Mouse (Mus musculus): ENCODE measurements around the gene Tsc1. TPM values are rescaled to one million over a fixed set of nuclear protein-coding genes. Genes with fewer than 3 reads are reported as not detected.

Gene Tsc1
- polyA plus RNA-seq, 1 experiment from 2014 or later = 11.1 TPM

DNA sequence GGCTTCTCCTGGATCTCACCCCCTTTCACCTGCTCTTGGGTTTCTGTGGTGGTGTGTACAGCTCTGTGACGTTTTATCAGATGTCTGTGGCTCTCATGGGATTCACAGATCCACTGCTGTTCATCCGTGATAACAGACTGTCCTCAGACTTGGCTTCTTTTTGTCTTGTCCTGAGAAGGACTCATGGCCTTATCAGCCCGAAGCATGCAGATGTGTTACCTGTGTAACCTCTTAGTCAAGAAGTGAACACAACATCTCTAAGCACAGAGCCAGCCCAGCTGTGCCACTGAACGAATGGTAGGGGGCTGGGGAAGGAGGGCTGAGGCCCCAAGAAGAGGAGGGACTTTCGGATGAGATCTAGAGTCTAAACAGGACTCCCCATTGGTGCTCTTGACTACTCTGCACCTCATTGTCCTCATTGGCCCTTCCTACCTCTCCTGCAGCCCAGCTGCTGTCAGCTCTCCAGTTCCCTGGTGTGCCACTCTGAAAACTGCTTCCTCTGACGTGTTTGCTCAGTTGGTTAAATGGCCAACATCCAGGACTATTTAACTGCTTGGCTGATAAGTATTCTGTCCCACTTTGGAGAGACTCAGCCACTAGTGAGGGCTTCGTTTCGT, 60.7 kb downstream of the Tsc1 start:
- Histone ChIP-seq H3K36me3 (no peaks in the 10 kb centered on the region), H3K4me1 (replicated peaks) (peaks cover 15% of the 10 kb centered on the region), H3K27ac (no peak overlapping the region), H3K9me3 (replicated peaks) (no peaks in the 10 kb centered on the region), H3K4me3 (no peak overlapping the region), H3K9ac (no peak overlapping the region), H3K27me3 (no peaks in the 10 kb centered on the region), H3K4me2 (no peak overlapping the region)
- WGBS = 55% methylated on average over 8 of the region's 8 CpGs
- ATAC-seq (replicated peaks; ENCODE audit: insufficient number of reproducible peaks, insufficient read depth, low FRiP score, low read depth) = no peak

DNA sequence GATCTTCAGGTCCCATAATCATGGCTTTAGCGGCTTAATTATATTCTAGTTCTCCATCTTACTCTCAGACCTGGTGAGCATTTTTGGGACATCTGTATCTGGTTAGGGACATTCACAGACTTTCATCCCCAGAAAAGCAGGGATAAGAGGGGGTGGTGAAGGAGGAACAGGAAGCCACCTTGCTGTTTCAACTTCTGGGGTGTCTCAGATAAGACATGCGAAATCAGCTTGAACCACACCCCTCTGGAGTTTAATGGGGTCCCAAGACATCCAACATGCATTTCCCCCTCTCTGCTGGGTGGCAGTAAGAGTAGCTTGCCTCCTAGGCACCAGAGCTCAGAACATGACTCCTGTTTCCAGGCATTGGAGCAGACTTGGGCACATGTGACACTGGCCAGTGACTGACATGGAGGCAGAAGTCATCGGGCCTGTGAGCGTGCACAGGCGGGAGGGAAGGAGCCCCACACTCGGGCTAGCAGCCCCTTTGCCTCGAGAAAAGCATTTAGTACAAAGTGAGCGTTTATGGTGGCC, 65.1 kb downstream of the Tsc1 start:
- WGBS = 66% methylated on average over 8 of the region's 8 CpGs
- no peak overlapping the region for H3K9ac ChIP-seq
- H3K36me3 ChIP-seq = no peaks in the 10 kb centered on the region
- no peaks in the 10 kb centered on the region for H3K9me3 ChIP-seq (replicated peaks)
- no peak overlapping the region for H3K27ac ChIP-seq
- ATAC-seq (replicated peaks; ENCODE audit: insufficient number of reproducible peaks, insufficient read depth, low FRiP score, low read depth) = no peak
- no peak overlapping the region for H3K4me3 ChIP-seq
- H3K27me3 ChIP-seq = no peaks in the 10 kb centered on the region
- H3K4me2 ChIP-seq = no peak overlapping the region
- H3K4me1 ChIP-seq (replicated peaks) = no peaks in the 10 kb centered on the region

GRCm38 (mm10) chr2:28706787-28707186, 65.8 kb downstream of the Tsc1 start:
- no peaks in the 10 kb centered on the region for H3K4me1 ChIP-seq (replicated peaks)
- H3K36me3 ChIP-seq = no peaks in the 10 kb centered on the region
- no peak overlapping the region for H3K27ac ChIP-seq
- no peak overlapping the region for H3K4me3 ChIP-seq
- H3K27me3 ChIP-seq = no peaks in the 10 kb centered on the region
- 61% methylated on average over 6 of the region's 6 CpGs for WGBS
- no peak overlapping the region for H3K9ac ChIP-seq
- no peak overlapping the region for H3K4me2 ChIP-seq
- ATAC-seq (replicated peaks; ENCODE audit: insufficient number of reproducible peaks, insufficient read depth, low FRiP score, low read depth) = no peak
- H3K9me3 ChIP-seq (replicated peaks) = no peaks in the 10 kb centered on the region

DNA sequence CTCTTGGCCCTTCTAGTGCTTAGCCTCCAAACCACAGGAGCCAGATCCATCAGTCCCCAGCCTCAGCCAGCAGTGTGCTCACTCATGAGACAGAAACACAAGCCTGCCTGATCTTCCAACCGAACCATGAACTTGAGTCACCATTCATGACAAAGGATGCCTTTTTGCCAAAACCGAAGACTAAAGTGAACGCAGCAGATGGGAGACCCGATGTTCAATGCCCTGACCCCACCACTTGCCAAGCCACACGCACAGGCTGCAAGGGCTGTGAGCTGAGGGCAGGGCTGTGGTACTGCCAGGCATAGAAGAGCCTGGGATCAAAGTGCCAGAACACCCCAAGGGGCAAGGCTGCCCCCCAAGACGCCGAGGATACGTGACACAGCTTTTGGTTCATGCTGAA, 72.0 kb downstream of the Tsc1 start:
- no peak overlapping the region for H3K27ac ChIP-seq

DNA sequence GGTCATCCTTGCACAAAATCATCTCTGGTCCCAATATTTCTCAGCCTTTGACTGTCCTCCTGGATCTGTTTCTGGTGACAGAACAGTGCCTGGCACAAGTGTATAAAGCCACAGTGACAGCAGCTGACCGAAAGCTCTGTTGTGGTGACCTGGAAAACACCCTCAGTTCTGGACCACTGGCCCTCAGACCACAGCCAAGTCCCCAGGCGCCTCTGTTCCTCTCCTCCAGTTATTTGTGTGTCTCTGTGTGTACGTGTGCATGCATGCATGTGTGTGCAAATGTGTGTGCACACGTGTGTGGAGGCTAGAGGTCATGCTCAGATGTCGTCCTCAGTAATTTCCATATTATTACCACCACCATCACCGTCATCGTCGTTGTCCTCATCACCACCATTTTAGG, 81.4 kb downstream of the Tsc1 start:
- 82% methylated on average over 8 of the region's 8 CpGs for WGBS
- H3K9me3 ChIP-seq (replicated peaks) = no peaks in the 10 kb centered on the region
- H3K27me3 ChIP-seq = no peaks in the 10 kb centered on the region
- H3K4me2 ChIP-seq = no peak overlapping the region
- ATAC-seq (replicated peaks; ENCODE audit: insufficient number of reproducible peaks, insufficient read depth, low FRiP score, low read depth) = no peak
- no peak overlapping the region for H3K9ac ChIP-seq
- H3K4me3 ChIP-seq = no peak overlapping the region
- no peaks in the 10 kb centered on the region for H3K36me3 ChIP-seq
- H3K27ac ChIP-seq = no peak overlapping the region
- H3K4me1 ChIP-seq (replicated peaks) = no peaks in the 10 kb centered on the region

More for the DNA sequence above, 72.0 kb downstream of the Tsc1 start:
- 0 out of 2 replicates have a peak, but pooled peaks cover 4% of the 10 kb centered on the region for H3K4me1 ChIP-seq (replicated peaks)
- H3K36me3 ChIP-seq = no peaks in the 10 kb centered on the region
- 81% methylated on average over 8 of the region's 8 CpGs for WGBS
- no peaks in the 10 kb centered on the region for H3K27me3 ChIP-seq
- H3K4me2 ChIP-seq = no peak overlapping the region
- H3K4me3 ChIP-seq = no peak overlapping the region
- ATAC-seq (replicated peaks; ENCODE audit: insufficient number of reproducible peaks, insufficient read depth, low FRiP score, low read depth) = no peak
- H3K9ac ChIP-seq = no peak overlapping the region
- no peaks in the 10 kb centered on the region for H3K9me3 ChIP-seq (replicated peaks)

- ATAC-seq (replicated peaks; ENCODE audit: insufficient number of reproducible peaks, insufficient read depth, low FRiP score, low read depth) = no peak
- 51% methylated on average over 9 of the region's 9 CpGs for WGBS
- Histone ChIP-seq H3K9me3 (replicated peaks) (no peaks in the 10 kb centered on the region), H3K9ac (no peak overlapping the region), H3K27me3 (no peaks in the 10 kb centered on the region), H3K4me1 (replicated peaks) (no peaks in the 10 kb centered on the region), H3K4me3 (no peak overlapping the region), H3K36me3 (no peaks in the 10 kb centered on the region), H3K4me2 (no peak overlapping the region), H3K27ac (no peak overlapping the region)
Observed at GRCm38 (mm10) chr2:28723912-28724311, 82.9 kb downstream of the Tsc1 start.

DNA sequence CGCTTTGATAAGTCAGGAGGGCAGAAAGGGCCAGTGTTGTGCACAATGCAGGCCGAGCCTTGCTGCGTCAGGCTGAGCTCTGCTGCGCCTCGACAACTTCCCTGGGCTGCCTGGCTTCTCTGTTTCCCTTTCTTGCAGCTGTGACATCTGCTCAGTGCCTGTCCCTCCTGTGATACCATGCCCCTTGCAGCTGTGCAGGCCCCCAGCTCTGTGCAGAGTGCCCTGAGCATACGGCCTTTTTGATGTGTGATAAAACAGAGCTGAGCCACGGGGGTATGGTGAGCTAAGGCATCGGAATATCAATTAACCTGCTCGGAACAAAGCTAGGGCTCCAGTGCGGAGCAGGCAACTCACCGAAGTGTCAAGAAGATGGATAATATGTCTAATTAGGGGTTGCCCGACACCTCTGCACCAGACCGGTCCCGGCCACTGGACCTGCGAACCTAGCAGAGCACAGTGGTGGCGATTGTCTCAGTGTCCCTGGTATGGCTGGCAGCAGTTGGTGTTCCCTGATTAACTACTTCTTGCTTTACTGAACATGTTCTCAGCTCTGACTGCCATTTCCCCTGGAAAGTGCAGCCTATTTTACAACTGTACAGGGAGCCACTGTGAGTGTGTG, 86.9 kb downstream of the Tsc1 start:
- Histone ChIP-seq H3K27me3 (no peaks in the 10 kb centered on the region), H3K27ac (no peak overlapping the region), H3K9ac (no peak overlapping the region), H3K36me3 (no peaks in the 10 kb centered on the region), H3K4me2 (no peak overlapping the region), H3K4me1 (replicated peaks) (no peaks in the 10 kb centered on the region), H3K4me3 (no peak overlapping the region), H3K9me3 (replicated peaks) (no peaks in the 10 kb centered on the region)
- 40% methylated on average over 16 of the region's 16 CpGs for WGBS
- no peak for ATAC-seq (replicated peaks; ENCODE audit: insufficient number of reproducible peaks, insufficient read depth, low FRiP score, low read depth)

GRCm38 (mm10) chr2:28730676-28731075, 89.6 kb downstream of the Tsc1 start:
- Histone ChIP-seq H3K9ac (no peak overlapping the region), H3K36me3 (no peaks in the 10 kb centered on the region), H3K9me3 (replicated peaks) (no peaks in the 10 kb centered on the region), H3K27me3 (peaks cover 4% of the 10 kb centered on the region; the same call in 1 of the 2 replicates), H3K4me1 (replicated peaks) (no peaks in the 10 kb centered on the region), H3K4me2 (no peak overlapping the region), H3K4me3 (no peak overlapping the region), H3K27ac (no peak overlapping the region)
- ATAC-seq (replicated peaks; ENCODE audit: insufficient number of reproducible peaks, insufficient read depth, low FRiP score, low read depth) = no peak

DNA sequence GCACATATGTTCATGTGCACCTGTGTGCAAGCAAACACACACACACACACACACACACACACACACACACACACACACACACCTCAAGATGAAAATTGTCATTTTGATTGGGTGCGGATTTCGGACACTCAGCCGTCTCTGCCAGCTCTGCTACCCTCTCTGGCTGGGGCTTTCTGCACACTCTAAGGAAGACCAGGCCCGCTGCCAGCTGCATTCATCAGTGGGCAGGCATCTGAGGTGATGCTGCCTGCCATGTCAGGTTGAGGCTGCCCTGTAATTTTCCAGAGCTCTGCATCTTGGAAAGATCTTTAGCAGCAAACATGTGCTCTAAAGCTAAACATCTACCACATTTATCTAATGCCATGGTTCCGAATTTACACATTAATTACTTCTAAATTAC, 96.1 kb downstream of the Tsc1 start:
- Histone ChIP-seq H3K4me1 (replicated peaks) (no peaks in the 10 kb centered on the region), H3K4me2 (no peak overlapping the region), H3K36me3 (no peaks in the 10 kb centered on the region), H3K4me3 (no peak overlapping the region), H3K9ac (no peak overlapping the region), H3K27ac (no peak overlapping the region), H3K9me3 (replicated peaks) (no peaks in the 10 kb centered on the region), H3K27me3 (peaks cover 24% of the 10 kb centered on the region)
- ATAC-seq (replicated peaks; ENCODE audit: insufficient number of reproducible peaks, insufficient read depth, low FRiP score, low read depth) = no peak
- 83% methylated on average over 5 of the region's 5 CpGs for WGBS

DNA sequence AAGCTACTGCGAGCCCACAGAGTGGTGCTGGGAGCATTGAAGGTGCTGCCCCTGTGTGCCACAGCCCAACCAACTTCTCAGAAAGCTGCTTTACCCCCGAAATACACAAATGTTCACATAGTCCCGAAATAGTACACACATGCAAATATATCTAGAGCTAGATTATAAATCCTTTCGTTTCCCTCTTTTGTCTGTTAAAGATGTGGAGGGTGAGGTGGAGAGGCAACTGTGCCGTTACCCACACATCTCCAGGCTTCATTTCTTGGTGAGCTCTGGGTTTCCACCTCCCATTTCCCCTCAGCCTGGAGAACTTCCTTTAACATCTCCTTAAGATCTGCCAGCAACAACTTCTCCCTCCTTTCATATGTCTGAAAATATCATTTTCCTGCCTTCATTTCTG, 99.1 kb downstream of the Tsc1 start:
- H3K27ac ChIP-seq = no peak overlapping the region
- H3K36me3 ChIP-seq = no peaks in the 10 kb centered on the region
- H3K4me1 ChIP-seq (replicated peaks) = no peaks in the 10 kb centered on the region
- H3K4me3 ChIP-seq = no peak overlapping the region
- WGBS = 76% methylated on average over 5 of the region's 5 CpGs
- H3K9ac ChIP-seq = no peak overlapping the region
- no peak for ATAC-seq (replicated peaks; ENCODE audit: insufficient number of reproducible peaks, insufficient read depth, low FRiP score, low read depth)
- H3K9me3 ChIP-seq (replicated peaks) = no peaks in the 10 kb centered on the region
- no peak overlapping the region for H3K4me2 ChIP-seq
- H3K27me3 ChIP-seq = peaks cover 23% of the 10 kb centered on the region
